Mouse (Mus musculus) cortical plate, adult 2 months (tissue): ENCODE data around the gene Dnajb5.

Experiments used
- CTCF ChIP-seq: fragments of 200-500 bp; IDR thresholded peaks from 2 replicates; pipeline ENCODE4 v1.5.1; 2011; ENCODE audit warnings: mild to moderate bottlenecking, control low read depth, low read length; ENCODE audit not compliant: insufficient read depth; ENCODE audit errors: extremely low read depth
- POLR2A ChIP-seq: fragments of 200-500 bp; IDR thresholded peaks from 2 replicates; pipeline ENCODE4 v1.6.1; 2011; ENCODE audit warnings: mild to moderate bottlenecking, low read length, control low read depth; ENCODE audit not compliant: insufficient read depth; ENCODE audit errors: extremely low read depth

DNA sequence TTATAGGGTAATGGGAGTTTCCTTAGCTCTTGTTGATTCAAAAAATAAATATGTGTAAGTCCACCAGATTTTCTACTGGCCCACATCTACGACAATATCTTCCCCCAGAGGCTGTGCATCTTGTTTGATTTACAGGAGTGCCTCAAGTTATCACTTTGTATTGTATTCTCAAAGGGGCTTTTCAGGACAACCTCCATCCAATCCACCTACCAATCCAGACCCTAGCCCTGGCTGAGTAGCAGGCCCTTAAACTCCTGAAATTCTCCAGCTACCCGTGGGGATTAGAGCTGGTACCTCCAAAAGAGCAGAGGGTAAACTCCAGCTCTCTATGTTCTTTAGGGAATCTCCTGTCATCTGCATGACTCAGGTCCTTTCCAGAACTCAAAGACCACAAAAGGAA, 48.4 kb downstream of the Dnajb5 start:
- TF ChIP-seq CTCF (no peak), POLR2A (no peak)
